Mouse (Mus musculus): ENCODE measurements around the gene Psmb1.

- TF ChIP-seq POLR2A (IDR thresholded peaks at IDR 0.05; ENCODE audit: control insufficient read depth, extremely low read depth, insufficient read depth, low read length, poor library complexity) (no peak), CTCF (IDR thresholded peaks at IDR 0.05; ENCODE audit: borderline replicate concordance, control insufficient read depth, extremely low read depth, insufficient read depth, low read length, poor library complexity) (no peak)
These were observed 36.9 kb upstream of the Psmb1 start for GRCm38 (mm10) chr17:15536457-15536904.
